Mouse (Mus musculus): ENCODE measurements around the gene Slc24a2. TPM values are rescaled to one million over a fixed set of nuclear protein-coding genes. Genes with fewer than 3 reads are reported as not detected.

Slc24a2 gene
- polyA plus RNA-seq, 1 experiment from 2014 or later = 1.9 TPM

- ATAC-seq = no peak
- no peaks in the 10 kb centered on the region for H3K36me3 ChIP-seq
- H3K9ac ChIP-seq (replicated peaks) = no peak overlapping the region
- no peak overlapping the region for H3K4me2 ChIP-seq (replicated peaks)
- no peak overlapping the region for H3K27ac ChIP-seq
- no peaks in the 10 kb centered on the region for H3K4me1 ChIP-seq (replicated peaks)
- H3K4me3 ChIP-seq (replicated peaks) = no peak overlapping the region
- H3K9me3 ChIP-seq = no peaks in the 10 kb centered on the region
- WGBS = 74% methylated on average over 3 of the region's 3 CpGs
- no peaks in the 10 kb centered on the region for H3K27me3 ChIP-seq
Measured at GRCm38 (mm10) chr4:87068121-87068520, 162.2 kb downstream of the Slc24a2 start.

GRCm38 (mm10) chr4:87065227-87065626 lies 165.1 kb downstream of the Slc24a2 start:
- ATAC-seq = no peak

GRCm38 (mm10) chr4:87064561-87064960 lies 165.7 kb downstream of the Slc24a2 start:
- H3K4me1 ChIP-seq (replicated peaks) = peaks cover 17% of the 10 kb centered on the region
- no peak overlapping the region for H3K9ac ChIP-seq (replicated peaks)
- no peaks in the 10 kb centered on the region for H3K36me3 ChIP-seq
- no peak overlapping the region for H3K4me2 ChIP-seq (replicated peaks)
- no peak for ATAC-seq
- whole genome bisulfite sequencing = 61% methylated on average over 2 of the region's 2 CpGs
- no peaks in the 10 kb centered on the region for H3K9me3 ChIP-seq
- no peak overlapping the region for H3K4me3 ChIP-seq (replicated peaks)
- H3K27me3 ChIP-seq = no peaks in the 10 kb centered on the region
- no peak overlapping the region for H3K27ac ChIP-seq

More at GRCm38 (mm10) chr4:87065227-87065626, 165.1 kb downstream of the Slc24a2 start:
- Histone ChIP-seq H3K27me3 (no peaks in the 10 kb centered on the region), H3K4me3 (replicated peaks) (no peak overlapping the region), H3K36me3 (no peaks in the 10 kb centered on the region), H3K27ac (no peak overlapping the region), H3K4me2 (replicated peaks) (no peak overlapping the region), H3K9ac (replicated peaks) (no peak overlapping the region), H3K9me3 (no peaks in the 10 kb centered on the region), H3K4me1 (replicated peaks) (peaks cover 17% of the 10 kb centered on the region)
- WGBS = 84% methylated on average over 5 of the region's 5 CpGs

- Histone ChIP-seq H3K4me3 (replicated peaks) (no peak overlapping the region), H3K36me3 (no peaks in the 10 kb centered on the region), H3K9ac (replicated peaks) (no peak overlapping the region), H3K27me3 (no peaks in the 10 kb centered on the region), H3K27ac (no peak overlapping the region), H3K9me3 (no peaks in the 10 kb centered on the region), H3K4me2 (replicated peaks) (no peak overlapping the region), H3K4me1 (replicated peaks) (peaks cover 20% of the 10 kb centered on the region)
- 66% methylated on average over 6 of the region's 6 CpGs for WGBS
- ATAC-seq = no peak
Measured at GRCm38 (mm10) chr4:87062771-87063253, 167.5 kb downstream of the Slc24a2 start.

- Histone ChIP-seq H3K4me3 (replicated peaks) (no peak overlapping the region), H3K9ac (replicated peaks) (no peak overlapping the region), H3K4me1 (replicated peaks) (peaks cover 26% of the 10 kb centered on the region), H3K27me3 (no peaks in the 10 kb centered on the region), H3K36me3 (no peaks in the 10 kb centered on the region), H3K27ac (no peak overlapping the region), H3K4me2 (replicated peaks) (no peak overlapping the region), H3K9me3 (no peaks in the 10 kb centered on the region)
- 44% methylated on average over 2 of the region's 2 CpGs for WGBS
- ATAC-seq = no peak
Measured at GRCm38 (mm10) chr4:87061696-87062095, 168.6 kb downstream of the Slc24a2 start.

- Histone ChIP-seq H3K4me1 (replicated peaks) (peaks cover 26% of the 10 kb centered on the region), H3K4me3 (replicated peaks) (no peak overlapping the region), H3K9ac (replicated peaks) (no peak overlapping the region), H3K4me2 (replicated peaks) (no peak overlapping the region), H3K9me3 (no peaks in the 10 kb centered on the region), H3K27me3 (no peaks in the 10 kb centered on the region), H3K36me3 (no peaks in the 10 kb centered on the region), H3K27ac (no peak overlapping the region)
- 37% methylated on average over 3 of the region's 3 CpGs for WGBS
- ATAC-seq = peak; percentile 60
Measured at GRCm38 (mm10) chr4:87057572-87057971, 172.7 kb downstream of the Slc24a2 start.

GRCm38 (mm10) chr4:87055768-87056167 lies 174.5 kb downstream of the Slc24a2 start:
- Histone ChIP-seq H3K9ac (replicated peaks) (no peak overlapping the region), H3K4me2 (replicated peaks) (no peak overlapping the region), H3K27me3 (no peaks in the 10 kb centered on the region), H3K4me3 (replicated peaks) (no peak overlapping the region), H3K36me3 (no peaks in the 10 kb centered on the region), H3K27ac (no peak overlapping the region), H3K9me3 (no peaks in the 10 kb centered on the region), H3K4me1 (replicated peaks) (peaks cover 10% of the 10 kb centered on the region)
- WGBS = 88% methylated on average over 7 of the region's 7 CpGs
- no peak for ATAC-seq

GRCm38 (mm10) chr4:87052881-87053280 lies 177.4 kb downstream of the Slc24a2 start:
- H3K27ac ChIP-seq = no peak overlapping the region
- no peak overlapping the region for H3K4me3 ChIP-seq (replicated peaks)
- WGBS = 97% methylated on average over 5 of the region's 5 CpGs
- H3K9me3 ChIP-seq = no peaks in the 10 kb centered on the region
- H3K27me3 ChIP-seq = no peaks in the 10 kb centered on the region
- H3K4me2 ChIP-seq (replicated peaks) = no peak overlapping the region
- peaks cover 7% of the 10 kb centered on the region for H3K4me1 ChIP-seq (replicated peaks)
- H3K9ac ChIP-seq (replicated peaks) = no peak overlapping the region
- no peak for ATAC-seq
- H3K36me3 ChIP-seq = no peaks in the 10 kb centered on the region

- Histone ChIP-seq H3K9ac (replicated peaks) (no peak overlapping the region), H3K4me2 (replicated peaks) (no peak overlapping the region), H3K27me3 (no peaks in the 10 kb centered on the region), H3K4me1 (replicated peaks) (no peaks in the 10 kb centered on the region), H3K4me3 (replicated peaks) (no peak overlapping the region), H3K36me3 (no peaks in the 10 kb centered on the region), H3K9me3 (no peaks in the 10 kb centered on the region), H3K27ac (no peak overlapping the region)
- WGBS = 85% methylated on average over 3 of the region's 3 CpGs
- no peak for ATAC-seq
Measured at GRCm38 (mm10) chr4:87049061-87049460, 181.2 kb downstream of the Slc24a2 start.

- no peak overlapping the region for H3K4me3 ChIP-seq (replicated peaks)
- H3K27ac ChIP-seq = no peak overlapping the region
- no peaks in the 10 kb centered on the region for H3K4me1 ChIP-seq (replicated peaks)
- H3K27me3 ChIP-seq = no peaks in the 10 kb centered on the region
- no peaks in the 10 kb centered on the region for H3K9me3 ChIP-seq
- no peak overlapping the region for H3K9ac ChIP-seq (replicated peaks)
- no peak for ATAC-seq
- no peaks in the 10 kb centered on the region for H3K36me3 ChIP-seq
- WGBS = 85% methylated on average over 2 of the region's 2 CpGs
- H3K4me2 ChIP-seq (replicated peaks) = no peak overlapping the region
Measured at GRCm38 (mm10) chr4:87047131-87047530, 183.1 kb downstream of the Slc24a2 start.

GRCm38 (mm10) chr4:87043296-87043695 lies 187.0 kb downstream of the Slc24a2 start:
- WGBS = 93% methylated on average over 9 of the region's 9 CpGs

GRCm38 (mm10) chr4:87041412-87041997 lies 188.8 kb downstream of the Slc24a2 start:
- 85% methylated on average over 7 of the region's 7 CpGs for WGBS
- H3K27ac ChIP-seq = no peak overlapping the region

More at GRCm38 (mm10) chr4:87043296-87043695, 187.0 kb downstream of the Slc24a2 start:
- Histone ChIP-seq H3K9ac (replicated peaks) (no peak overlapping the region), H3K9me3 (no peaks in the 10 kb centered on the region), H3K4me3 (replicated peaks) (no peak overlapping the region), H3K36me3 (no peaks in the 10 kb centered on the region), H3K4me2 (replicated peaks) (no peak overlapping the region), H3K27me3 (no peaks in the 10 kb centered on the region), H3K4me1 (replicated peaks) (no peaks in the 10 kb centered on the region), H3K27ac (no peak overlapping the region)
- no peak for ATAC-seq

GRCm38 (mm10) chr4:87037592-87037991 lies 192.7 kb downstream of the Slc24a2 start:
- Histone ChIP-seq H3K27ac (no peak overlapping the region), H3K27me3 (no peaks in the 10 kb centered on the region), H3K4me3 (replicated peaks) (no peak overlapping the region), H3K4me2 (replicated peaks) (no peak overlapping the region), H3K4me1 (replicated peaks) (no peaks in the 10 kb centered on the region), H3K9ac (replicated peaks) (no peak overlapping the region), H3K36me3 (no peaks in the 10 kb centered on the region), H3K9me3 (no peaks in the 10 kb centered on the region)
- ATAC-seq = peak; percentile 68; the same call in 1 of the 2 replicates
- WGBS = 80% methylated on average over 4 of the region's 4 CpGs

More at GRCm38 (mm10) chr4:87041412-87041997, 188.8 kb downstream of the Slc24a2 start:
- no peak overlapping the region for H3K4me2 ChIP-seq (replicated peaks)
- H3K36me3 ChIP-seq = no peaks in the 10 kb centered on the region
- H3K4me3 ChIP-seq (replicated peaks) = no peak overlapping the region
- no peaks in the 10 kb centered on the region for H3K27me3 ChIP-seq
- no peaks in the 10 kb centered on the region for H3K4me1 ChIP-seq (replicated peaks)
- no peak overlapping the region for H3K9ac ChIP-seq (replicated peaks)
- no peak for ATAC-seq
- no peaks in the 10 kb centered on the region for H3K9me3 ChIP-seq

Measured in midbrain, embryonic 13.5 days (tissue).